In the genomic region with DNA sequence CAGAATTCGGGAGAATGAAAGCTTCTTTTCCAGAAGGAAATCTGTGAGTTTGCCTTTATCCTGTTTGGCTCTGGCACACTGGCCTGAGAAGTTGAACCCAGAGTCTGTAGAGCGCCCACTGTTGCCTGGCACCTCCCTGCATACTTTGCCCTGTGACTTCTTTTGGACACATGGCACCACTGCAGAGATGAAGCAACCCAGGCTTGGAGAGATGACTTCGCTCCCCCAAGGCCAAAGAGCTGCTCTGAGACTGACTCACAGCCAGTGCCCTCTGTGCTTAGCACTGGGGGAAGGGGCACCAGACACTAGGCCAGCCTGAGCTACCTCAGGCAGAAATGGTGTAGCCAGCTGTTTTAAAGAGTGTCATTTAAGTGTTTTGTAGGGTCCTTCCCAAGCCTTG, we compare ENCODE assay signal across 17 mouse cellular contexts.
DNase-seq lines count a peak whose midpoint lies in the region; ATAC-seq and TF ChIP-seq lines count a peak whose summit lies in the region.
"Had no signal": no experiment of that assay in that cellular context is flagged by ENCODE, and none has a peak within 500 bp of the region (broad histone marks: within the 10 kb centered on the region; RNA-seq: fewer than 3 reads in every experiment).

No protein-coding gene starts in this region.

- no peak overlapping the region for H3K4me2 ChIP-seq in intestine, embryonic 16.5 days (ENCODE audit: low read depth, low read length)
- H3K4me2 ChIP-seq in intestine, embryonic 15.5 days (replicated peaks): no peak overlapping the region
- H3K4me2 ChIP-seq: embryonic facial prominence, embryonic 13.5 days; liver, embryonic 15.5 days; neural tube, embryonic 12.5 days had no signal

- no peak for TF ChIP-seq CTCF in ES-Bruce4 (IDR thresholded peaks at IDR 0.05; ENCODE audit: low read depth, low read length)

- H3K27ac ChIP-seq in intestine, embryonic 16.5 days (ENCODE audit: low read length): no peak overlapping the region
- no peak overlapping the region for H3K27ac ChIP-seq in intestine, embryonic 15.5 days
- peak overlapping the region; percentile 44; the same call in 1 of the 2 replicates for H3K27ac ChIP-seq in ES-Bruce4 (ENCODE audit: insufficient read depth, low read length)
- peak overlapping the region; percentile 95 for H3K27ac ChIP-seq in brown adipose tissue, adult 24 weeks (replicated peaks; ENCODE audit: low read depth, low read length)
- H3K27ac ChIP-seq: embryonic facial prominence, embryonic 13.5 days; heart, embryonic 10.5 days; layer of hippocampus, adult 2 months; liver, embryonic 15.5 days; neural tube, embryonic 12.5 days had no signal

- ATAC-seq in intestine, embryonic 16.5 days: no peak
- no peak for ATAC-seq in intestine, embryonic 15.5 days

- no peaks in the 10 kb centered on the region for H3K9me3 ChIP-seq in intestine, embryonic 16.5 days (ENCODE audit: control insufficient read depth, low read length)
- no peaks in the 10 kb centered on the region for H3K9me3 ChIP-seq in intestine, embryonic 15.5 days
- H3K9me3 ChIP-seq in ES-Bruce4 (replicated peaks; ENCODE audit: control insufficient read depth, insufficient read depth, low read length, poor library complexity, severe bottlenecking): no peaks in the 10 kb centered on the region
- H3K9me3 ChIP-seq: embryonic facial prominence, embryonic 13.5 days; heart, embryonic 10.5 days; liver, embryonic 15.5 days; neural tube, embryonic 12.5 days had no signal

- peak; percentile 93 for DNase-seq in adipocyte (ENCODE audit: low spot score)
- no peak for DNase-seq in frontal cortex, adult 2 months (ENCODE audit: extremely low spot score in 1 of 2, low spot score in 1 of 2)
- DNase-seq in cerebellum, postnatal 4 days (ENCODE audit: low spot score in 2 of 2): no peak
- DNase-seq: cerebellum, adult 2 months; gastrocnemius, postnatal 14 days; lung, postnatal 36 days; right cerebral cortex, postnatal 25 days; thymus, postnatal 14 days had no signal

- no peaks in the 10 kb centered on the region for H3K27me3 ChIP-seq in intestine, embryonic 16.5 days (replicated peaks; ENCODE audit: control insufficient read depth, insufficient read depth, low read length)
- H3K27me3 ChIP-seq in intestine, embryonic 15.5 days (replicated peaks): no peaks in the 10 kb centered on the region
- H3K27me3 ChIP-seq in ES-Bruce4 (ENCODE audit: control insufficient read depth, insufficient read depth, low read length, poor library complexity, severe bottlenecking): no peaks in the 10 kb centered on the region
- H3K27me3 ChIP-seq: embryonic facial prominence, embryonic 13.5 days; liver, embryonic 15.5 days; neural tube, embryonic 12.5 days had no signal

- no peak overlapping the region for H3K4me3 ChIP-seq in intestine, embryonic 16.5 days (ENCODE audit: low read length)
- no peak overlapping the region for H3K4me3 ChIP-seq in intestine, embryonic 15.5 days (replicated peaks)
- H3K4me3 ChIP-seq in ES-Bruce4 (ENCODE audit: low read depth, low read length): no peak overlapping the region
- no peak overlapping the region for H3K4me3 ChIP-seq in brown adipose tissue, adult 24 weeks (ENCODE audit: insufficient read depth, low read depth, low read length)
- H3K4me3 ChIP-seq: embryonic facial prominence, embryonic 13.5 days; heart, embryonic 10.5 days; layer of hippocampus, adult 2 months; liver, embryonic 15.5 days; neural tube, embryonic 12.5 days had no signal

- no peak for TF ChIP-seq EP300 in ES-Bruce4 (IDR thresholded peaks at IDR 0.05; ENCODE audit: insufficient read depth, low read depth, low read length)

- no peaks in the 10 kb centered on the region; the same call in 1 of the 2 replicates for H3K36me3 ChIP-seq in intestine, embryonic 16.5 days (ENCODE audit: control insufficient read depth, insufficient read depth, low read length)
- H3K36me3 ChIP-seq in intestine, embryonic 15.5 days: peaks cover 3% of the 10 kb centered on the region; the same call in 1 of the 2 replicates
- H3K36me3 ChIP-seq in ES-Bruce4 (ENCODE audit: control insufficient read depth, insufficient read depth, low read length, poor library complexity, severe bottlenecking): peaks cover 11% of the 10 kb centered on the region

- 93% methylated on average over 3 of the region's 3 CpGs for WGBS in intestine, embryonic 16.5 days
- 97% methylated on average over 3 of the region's 3 CpGs for WGBS in intestine, embryonic 15.5 days

- peak overlapping the region; percentile 22; the same call in 1 of the 2 replicates for H3K9ac ChIP-seq in intestine, embryonic 16.5 days (ENCODE audit: low read depth, low read length)
- no peak overlapping the region for H3K9ac ChIP-seq in intestine, embryonic 15.5 days
- H3K9ac ChIP-seq in ES-Bruce4 (ENCODE audit: low read depth, poor library complexity, severe bottlenecking): no peak overlapping the region
- H3K9ac ChIP-seq: embryonic facial prominence, embryonic 13.5 days; liver, embryonic 15.5 days; neural tube, embryonic 12.5 days had no signal

- TF ChIP-seq POLR2A in ES-Bruce4 (IDR thresholded peaks at IDR 0.05; ENCODE audit: insufficient read depth, low read length): no peak

- peaks cover 14% of the 10 kb centered on the region for H3K4me1 ChIP-seq in intestine, embryonic 16.5 days (ENCODE audit: control insufficient read depth, insufficient read depth, low read length)
- H3K4me1 ChIP-seq in intestine, embryonic 15.5 days (replicated peaks): peaks cover 14% of the 10 kb centered on the region
- peaks cover 12% of the 10 kb centered on the region for H3K4me1 ChIP-seq in ES-Bruce4 (ENCODE audit: control insufficient read depth, insufficient read depth, low read length)
- peaks cover 73% of the 10 kb centered on the region for H3K4me1 ChIP-seq in brown adipose tissue, adult 24 weeks (ENCODE audit: control insufficient read depth, insufficient read depth, insufficient read length, low read length)
- H3K4me1 ChIP-seq: neural tube, embryonic 12.5 days had no signal

Comparison
In these comparisons a context has a peak if more than half of its experiments do, and no peak if none do; other contexts are left out.
1. H3K27ac ChIP-seq: peak in ES-Bruce4 (single experiment) and brown adipose tissue, adult 24 weeks (single experiment); none in intestine, embryonic 16.5 days (single experiment) and intestine, embryonic 15.5 days (single experiment).